Mouse (Mus musculus) C2C12 (cell line): ENCODE measurements around the gene Pou2f2. TPM values are rescaled to one million over a fixed set of nuclear protein-coding genes. Genes with fewer than 3 reads are reported as not detected.

Experiments
- H3K27me3 ChIP-seq: one replicate; pipeline ENCODE4 v1.6.1; 2011; ENCODE audit not compliant: control insufficient read depth, insufficient read depth, insufficient read length
- H3K36me3 ChIP-seq: one replicate; pipeline ENCODE4 v1.6.1; 2011; ENCODE audit not compliant: control insufficient read depth, insufficient read depth
- H3K4me3 ChIP-seq: one replicate; pipeline ENCODE4 v1.5.1; 2011; ENCODE audit warnings: mild to moderate bottlenecking, control low read depth; ENCODE audit not compliant: poor library complexity, insufficient read depth, severe bottlenecking
- H3K79me2 ChIP-seq: one replicate; pipeline ENCODE4 v1.6.1; 2011; ENCODE audit not compliant: control insufficient read depth, insufficient read depth
- H3K79me3 ChIP-seq: one replicate; pipeline ENCODE4 v1.6.1; 2011; ENCODE audit warnings: low read depth, control low read depth
- H3ac ChIP-seq: one replicate; pipeline ENCODE3; 2011; ENCODE audit warnings: low read depth; ENCODE audit not compliant: control insufficient read depth, insufficient read length
- CEBPB ChIP-seq: IDR thresholded peaks from one replicate; pipeline ENCODE4 v1.6.1; 2011; ENCODE audit warnings: low read depth, mild to moderate bottlenecking, control low read depth, moderate library complexity
- CTCF ChIP-seq: IDR thresholded peaks from one replicate; pipeline ENCODE4 v1.5.1; 2011; ENCODE audit not compliant: control insufficient read depth, insufficient read depth, insufficient read length
- FOSL1 ChIP-seq: IDR thresholded peaks from one replicate; pipeline ENCODE4 v1.8.0; 2011; ENCODE audit warnings: mild to moderate bottlenecking, low read length; ENCODE audit not compliant: poor library complexity, insufficient read depth, severe bottlenecking
- MAX ChIP-seq: IDR thresholded peaks from one replicate; pipeline ENCODE4 v1.6.1; 2011; ENCODE audit warnings: mild to moderate bottlenecking, control low read depth
- MYOD1 ChIP-seq: IDR thresholded peaks from one replicate; pipeline ENCODE4 v1.6.1; 2011; ENCODE audit warnings: low read depth; ENCODE audit not compliant: control insufficient read depth, insufficient read length
- MYOG ChIP-seq: IDR thresholded peaks from one replicate; pipeline ENCODE4 v1.6.1; 2011; ENCODE audit not compliant: control insufficient read depth, insufficient read length; ENCODE audit errors: extremely low read depth
- USF1 ChIP-seq: IDR thresholded peaks from one replicate; pipeline ENCODE4 v1.6.1; 2011; ENCODE audit warnings: low read depth, mild to moderate bottlenecking, control low read depth, moderate library complexity
- polyA plus RNA-seq: library from polyadenylated mRNA; unstranded; fragments of >200 nt; fragmentation: generic; extraction: Trizol; gene quantifications from one replicate; pipeline ENCODE4 v1.2.1, GENCODE M21; 2012; ENCODE audit warnings: missing spikeins

The Pou2f2 gene
- polyA plus RNA-seq, 1 experiment, result 0.02 TPM

DNA sequence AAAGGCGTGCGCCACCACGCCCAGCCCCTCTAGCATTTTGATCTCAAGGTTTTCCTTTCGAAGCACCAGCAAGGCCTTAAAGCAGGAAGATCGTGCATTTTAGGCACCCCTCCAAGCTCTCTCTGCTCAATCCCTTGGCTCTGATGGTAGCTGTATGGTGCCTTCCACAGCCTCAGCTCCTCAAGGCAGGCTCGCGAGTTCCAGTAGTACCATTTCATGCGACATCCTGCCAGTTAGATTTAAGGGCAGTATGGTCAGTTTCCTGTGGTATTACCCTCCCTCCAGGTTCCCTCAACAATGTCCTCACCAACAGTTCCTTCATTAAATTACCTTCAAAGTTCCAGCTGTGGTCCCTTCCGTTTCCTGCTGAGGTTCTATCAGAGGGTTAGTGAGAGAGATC is 16.6 kb upstream of the Pou2f2 start:
- peaks cover 6% of the 10 kb centered on the region for H3K27me3 ChIP-seq
- H3K36me3 ChIP-seq, result no peaks in the 10 kb centered on the region
- TF ChIP-seq MYOG (no peak), FOSL1 (no peak), CTCF (no peak), MYOD1 (no peak), MAX (no peak), USF1 (no peak), CEBPB (no peak)
- H3K79me2 ChIP-seq, result no peaks in the 10 kb centered on the region
- no peak overlapping the region for H3K4me3 ChIP-seq
- no peak overlapping the region for H3ac ChIP-seq
- H3K79me3 ChIP-seq, result no peaks in the 10 kb centered on the region

DNA sequence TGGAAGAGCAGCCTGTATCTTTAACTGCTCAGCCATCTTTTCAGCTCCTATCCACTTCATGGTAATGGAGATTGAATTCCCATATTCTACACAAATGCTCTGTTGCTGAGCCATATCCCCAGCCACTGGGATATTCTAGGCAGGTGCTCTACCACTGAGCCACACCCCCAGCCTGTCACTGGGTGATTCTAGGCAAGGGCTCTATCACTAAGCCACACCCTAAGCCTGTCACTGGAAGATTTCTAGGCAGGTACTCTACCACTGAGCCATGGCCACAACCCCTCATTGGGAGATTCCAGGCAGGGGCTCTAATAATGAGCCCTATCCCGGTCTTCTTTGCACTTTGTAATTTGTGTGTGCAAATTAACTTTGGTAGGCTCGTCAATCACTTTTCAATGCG is 15.6 kb upstream of the Pou2f2 start:
- no peak overlapping the region for H3K4me3 ChIP-seq
- H3ac ChIP-seq, result no peak overlapping the region
- no peaks in the 10 kb centered on the region for H3K79me2 ChIP-seq
- H3K36me3 ChIP-seq, result no peaks in the 10 kb centered on the region
- H3K27me3 ChIP-seq, result peaks cover 10% of the 10 kb centered on the region
- H3K79me3 ChIP-seq, result no peaks in the 10 kb centered on the region
- no peak for TF ChIP-seq CTCF

DNA sequence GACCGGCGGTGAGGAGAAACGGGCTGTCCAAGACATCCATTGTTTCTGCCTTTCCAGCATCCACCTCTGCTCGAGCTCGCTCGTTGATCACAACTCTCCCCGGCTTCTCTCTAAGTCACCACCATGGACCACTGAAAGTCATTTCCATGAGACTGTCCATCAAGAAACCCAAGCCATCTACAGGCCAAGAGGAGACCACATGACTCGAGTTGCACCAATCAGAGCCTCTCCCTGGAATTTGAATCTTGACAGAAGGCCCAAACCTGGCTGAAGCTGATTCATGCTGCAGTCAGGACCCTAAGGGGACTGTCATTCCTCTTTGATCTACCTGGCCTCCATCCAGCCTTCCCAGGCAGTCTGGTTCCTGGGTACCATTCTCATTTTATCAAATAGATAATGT is 12.6 kb upstream of the Pou2f2 start:
- Histone ChIP-seq H3K79me2 (no peaks in the 10 kb centered on the region), H3ac (no peak overlapping the region), H3K79me3 (no peaks in the 10 kb centered on the region), H3K36me3 (no peaks in the 10 kb centered on the region), H3K4me3 (no peak overlapping the region), H3K27me3 (peaks cover 10% of the 10 kb centered on the region)
- TF ChIP-seq MYOD1 (no peak), USF1 (no peak), MYOG (no peak), CEBPB (no peak), CTCF (no peak), FOSL1 (no peak), MAX (no peak)

DNA sequence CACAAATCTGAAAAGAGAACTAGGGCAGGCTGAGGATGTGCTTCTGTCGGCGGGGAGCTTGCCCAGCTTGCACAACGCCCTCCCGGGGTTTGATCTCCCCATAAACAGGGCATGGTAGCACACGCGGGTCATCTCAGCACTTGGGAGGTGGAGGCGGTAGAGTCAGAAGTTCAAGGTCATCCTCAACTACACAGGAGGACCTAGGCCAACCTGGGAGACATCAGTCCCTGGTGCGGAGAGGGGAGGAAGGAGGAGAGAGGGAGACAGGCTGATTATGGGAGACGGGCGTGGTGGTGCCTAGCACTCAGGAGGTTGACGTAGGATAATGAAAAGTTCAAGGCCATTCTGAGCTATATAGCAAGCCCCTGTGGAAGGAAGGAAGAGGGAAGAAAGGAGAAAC is 11.3 kb upstream of the Pou2f2 start:
- H3K36me3 ChIP-seq, result no peaks in the 10 kb centered on the region
- no peak overlapping the region for H3ac ChIP-seq
- no peak overlapping the region for H3K4me3 ChIP-seq
- no peaks in the 10 kb centered on the region for H3K79me3 ChIP-seq
- peaks cover 10% of the 10 kb centered on the region for H3K27me3 ChIP-seq
- TF ChIP-seq CEBPB, result no peak
- TF ChIP-seq FOSL1, result no peak
- TF ChIP-seq MYOD1, result no peak
- no peak for TF ChIP-seq USF1
- TF ChIP-seq MAX, result no peak
- no peak for TF ChIP-seq CTCF
- no peak for TF ChIP-seq MYOG
- no peaks in the 10 kb centered on the region for H3K79me2 ChIP-seq

DNA sequence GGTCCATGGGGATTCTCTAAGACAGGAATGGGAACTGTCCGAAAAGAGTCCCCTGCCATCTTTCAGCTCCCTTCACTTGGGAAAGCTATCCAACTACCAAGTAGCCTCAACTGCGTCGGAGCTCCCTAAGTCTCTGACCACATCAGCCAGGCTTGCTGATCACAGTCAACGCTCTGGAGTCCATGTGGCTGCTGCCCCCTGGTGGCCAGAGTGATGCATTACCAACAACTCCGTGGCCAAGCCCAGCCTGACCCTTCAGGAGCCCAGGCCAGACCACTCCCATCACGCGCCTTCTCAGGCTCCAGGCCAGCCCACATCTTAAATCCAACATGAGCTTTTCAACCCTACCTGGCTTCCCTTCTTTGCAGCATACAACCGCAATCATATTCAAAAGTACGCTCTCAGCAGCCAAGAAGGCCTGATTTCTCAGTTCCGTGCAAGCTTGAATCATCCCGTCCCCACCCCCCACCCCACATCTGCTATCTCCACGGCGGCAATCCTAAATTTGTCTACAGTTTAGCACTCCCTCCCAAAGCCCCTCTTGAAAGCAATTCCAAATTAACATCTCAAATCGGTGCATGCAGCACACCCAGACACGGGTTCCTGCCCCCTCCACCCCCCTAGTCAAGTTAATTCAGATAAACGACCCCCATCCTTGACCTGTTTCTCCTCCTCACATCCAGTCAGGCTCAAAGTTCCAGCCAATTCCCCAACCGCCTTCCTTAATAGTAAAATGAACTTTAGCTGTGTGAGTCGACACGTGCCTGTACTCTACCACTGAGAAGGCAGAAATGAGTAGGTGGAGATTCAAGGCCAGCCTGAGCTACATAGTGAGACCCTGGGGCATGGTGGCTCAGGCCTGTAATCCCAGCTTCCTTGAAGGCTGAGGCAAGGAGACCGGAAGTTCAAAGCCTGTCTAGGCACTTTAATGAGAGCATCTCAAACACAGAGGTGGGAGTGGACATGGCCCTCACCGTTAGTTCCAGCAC is 8.4 kb upstream of the Pou2f2 start:
- H3K4me3 ChIP-seq, result no peak overlapping the region
- no peak overlapping the region for H3ac ChIP-seq
- H3K79me2 ChIP-seq, result no peaks in the 10 kb centered on the region
- H3K79me3 ChIP-seq, result no peaks in the 10 kb centered on the region
- H3K27me3 ChIP-seq, result peaks cover 5% of the 10 kb centered on the region
- H3K36me3 ChIP-seq, result no peaks in the 10 kb centered on the region
- TF ChIP-seq CTCF (peak; percentile 93), USF1 (no peak), MAX (peak; percentile 36)

DNA sequence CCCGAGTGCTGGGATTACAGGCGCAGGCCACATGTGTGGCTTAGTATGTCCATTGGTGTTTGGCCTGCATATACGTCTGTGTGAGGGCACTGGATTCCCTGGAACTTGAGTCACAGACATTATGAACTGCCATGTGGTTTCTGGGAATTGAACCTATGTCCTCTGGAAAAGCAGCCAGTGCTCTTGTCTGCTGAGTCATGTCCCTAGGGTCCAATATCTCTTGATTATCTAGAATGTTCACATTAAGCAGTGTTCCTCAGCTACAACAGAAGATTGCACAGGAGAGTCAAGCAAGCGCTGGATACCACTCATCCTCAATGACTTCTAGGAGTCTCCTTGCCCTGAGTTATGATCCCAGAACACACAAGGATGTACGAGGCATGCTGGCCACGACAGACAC is 4.6 kb upstream of the Pou2f2 start:
- Histone ChIP-seq H3K79me2 (no peaks in the 10 kb centered on the region), H3K36me3 (no peaks in the 10 kb centered on the region), H3ac (no peak overlapping the region), H3K79me3 (no peaks in the 10 kb centered on the region), H3K27me3 (peaks cover 24% of the 10 kb centered on the region), H3K4me3 (no peak overlapping the region)
- TF ChIP-seq CEBPB (no peak), CTCF (no peak), FOSL1 (no peak), USF1 (no peak), MAX (no peak), MYOD1 (no peak), MYOG (no peak)
